Comparison of ENCODE assay signal across 13 mouse cellular contexts in genomic region chr4:119189864-119190263, GRCm38 (mm10). TPM values are rescaled to one million over a fixed set of nuclear protein-coding genes. Genes with fewer than 3 reads are reported as not detected.
DNase-seq lines count a peak whose midpoint lies in the region; ATAC-seq and TF ChIP-seq lines count a peak whose summit lies in the region.
"Had no signal": no experiment of that assay in that cellular context is flagged by ENCODE, and none has a peak within 500 bp of the region (broad histone marks: within the 10 kb centered on the region; RNA-seq: fewer than 3 reads in every experiment).

TSS of gene Ermap (minus strand) at chr4:119190011.

- no peaks in the 10 kb centered on the region for H3K9me3 ChIP-seq in heart, embryonic 10.5 days
- H3K9me3 ChIP-seq in stomach, embryonic 14.5 days (ENCODE audit: control insufficient read depth, low read depth, low read length) = no peaks in the 10 kb centered on the region
- H3K9me3 ChIP-seq in stomach, postnatal 0 days (ENCODE audit: control insufficient read depth, low read length) = no peaks in the 10 kb centered on the region
- no peaks in the 10 kb centered on the region for H3K9me3 ChIP-seq in kidney, embryonic 16.5 days (ENCODE audit: low read length)

- intact Hi-C loops in left cerebral cortex, postnatal 4 days (cut with DNase I) = no loop called here

- WGBS in heart, embryonic 10.5 days = 62% methylated on average over 6 of the region's 6 CpGs
- 68% methylated on average over 6 of the region's 6 CpGs for WGBS in stomach, embryonic 14.5 days
- WGBS in stomach, postnatal 0 days = 54% methylated on average over 6 of the region's 6 CpGs
- WGBS in kidney, embryonic 16.5 days = 80% methylated on average over 6 of the region's 6 CpGs

- no peak for TF ChIP-seq EP300 in stomach, postnatal 0 days (optimal IDR thresholded peaks at IDR 0.05)

- no peaks in the 10 kb centered on the region for H3K36me3 ChIP-seq in heart, embryonic 10.5 days
- H3K36me3 ChIP-seq in stomach, embryonic 14.5 days (ENCODE audit: control insufficient read depth, insufficient read depth, low read length) = no peaks in the 10 kb centered on the region
- no peaks in the 10 kb centered on the region for H3K36me3 ChIP-seq in stomach, postnatal 0 days (ENCODE audit: control insufficient read depth, insufficient read depth, low read length)
- H3K36me3 ChIP-seq in kidney, embryonic 16.5 days (ENCODE audit: insufficient read depth, low read length) = no peaks in the 10 kb centered on the region

- peak; percentile 68; the same call in 1 of the 2 replicates for ATAC-seq in stomach, embryonic 14.5 days (ENCODE audit: insufficient number of reproducible peaks, insufficient read depth, low FRiP score, low read depth)
- no peak for ATAC-seq in stomach, postnatal 0 days (ENCODE audit: low FRiP score, low TSS enrichment)
- ATAC-seq in megakaryocyte progenitor cell, adult 5-6 weeks (replicated peaks; ENCODE audit: poor library complexity) = peak; percentile 71
- ATAC-seq in kidney, embryonic 16.5 days (ENCODE audit: low FRiP score, low TSS enrichment) = no peak
- ATAC-seq: intestine, postnatal 0 days; midbrain, embryonic 16.5 days had no signal

- peak; percentile 90 for DNase-seq in heart, embryonic 10.5 days (ENCODE audit: low spot score)
- DNase-seq in heart, adult 11 months = no peak
- DNase-seq in stomach, postnatal 0 days (ENCODE audit: low spot score) = no peak
- no peak for DNase-seq in left cerebral cortex, postnatal 4 days
- DNase-seq in right cerebral cortex, postnatal 4 days = no peak
- DNase-seq: heart, postnatal 14 days; right cerebral cortex, adult 18-20 months had no signal

- no peak within 1 kb of the TSS for H3K9ac ChIP-seq in stomach, embryonic 14.5 days (replicated peaks; ENCODE audit: low read depth, low read length)
- H3K9ac ChIP-seq in stomach, postnatal 0 days (ENCODE audit: low read length) = no peak within 1 kb of the TSS
- H3K9ac ChIP-seq in kidney, embryonic 16.5 days (replicated peaks; ENCODE audit: low read length) = no peak within 1 kb of the TSS

- TF ChIP-seq CTCF in stomach, postnatal 0 days (IDR thresholded peaks at IDR 0.05; ENCODE audit: low read depth) = no peak

- H3K4me1 ChIP-seq in heart, embryonic 10.5 days = 0 out of 2 replicates have a peak, but pooled peaks cover 6% of the 10 kb centered on the region
- H3K4me1 ChIP-seq in stomach, embryonic 14.5 days (ENCODE audit: control insufficient read depth, insufficient read depth, low read length) = no peaks in the 10 kb centered on the region
- H3K4me1 ChIP-seq in stomach, postnatal 0 days (replicated peaks; ENCODE audit: control insufficient read depth, insufficient read depth) = no peaks in the 10 kb centered on the region
- H3K4me1 ChIP-seq in kidney, embryonic 16.5 days (ENCODE audit: insufficient read depth, low read length) = no peaks in the 10 kb centered on the region

- H3K27ac ChIP-seq in heart, embryonic 10.5 days = peak within 1 kb of the TSS; percentile 74; the same call in 1 of the 2 replicates
- H3K27ac ChIP-seq in stomach, embryonic 14.5 days (ENCODE audit: low read length) = no peak within 1 kb of the TSS
- H3K27ac ChIP-seq in stomach, postnatal 0 days (replicated peaks) = no peak within 1 kb of the TSS
- H3K27ac ChIP-seq in kidney, embryonic 16.5 days (ENCODE audit: low read length) = no peak within 1 kb of the TSS

- H3K27me3 ChIP-seq in heart, embryonic 10.5 days (ENCODE audit: insufficient read depth, poor library complexity, severe bottlenecking) = peaks cover 6% of the 10 kb centered on the region; the same call in 1 of the 2 replicates
- no peaks in the 10 kb centered on the region for H3K27me3 ChIP-seq in stomach, embryonic 14.5 days (ENCODE audit: control insufficient read depth, insufficient read depth, low read length)
- no peaks in the 10 kb centered on the region for H3K27me3 ChIP-seq in stomach, postnatal 0 days (ENCODE audit: control insufficient read depth, insufficient read depth, low read length)
- H3K27me3 ChIP-seq in kidney, embryonic 16.5 days (ENCODE audit: insufficient read depth, low read length) = no peaks in the 10 kb centered on the region

- peak within 1 kb of the TSS; percentile 37 for H3K4me3 ChIP-seq in heart, embryonic 10.5 days
- H3K4me3 ChIP-seq in stomach, embryonic 14.5 days (ENCODE audit: low read depth, low read length) = no peak within 1 kb of the TSS
- no peak within 1 kb of the TSS for H3K4me3 ChIP-seq in stomach, postnatal 0 days (ENCODE audit: low read depth, low read length)
- H3K4me3 ChIP-seq in kidney, embryonic 16.5 days (ENCODE audit: low read length) = no peak within 1 kb of the TSS

- H3K4me2 ChIP-seq in stomach, embryonic 14.5 days (replicated peaks; ENCODE audit: low read depth, low read length) = no peak within 1 kb of the TSS
- no peak within 1 kb of the TSS for H3K4me2 ChIP-seq in stomach, postnatal 0 days (replicated peaks; ENCODE audit: low read depth)
- H3K4me2 ChIP-seq in kidney, embryonic 16.5 days (replicated peaks; ENCODE audit: low read depth, low read length) = no peak within 1 kb of the TSS

RNA-seq across cellular contexts. Expression of gene Ermap, which starts in this region (rescaled TPM):
- polyA plus RNA-seq in heart, embryonic 10.5 days (2016; fragmentation: Nextera tagmentation; extraction: Ambion mirVana) = 26.6 and 31.9 TPM in 2 replicates
- polyA plus RNA-seq in stomach, embryonic 14.5 days (2014; fragmentation: Nextera tagmentation; extraction: Ambion mirVana) = 1.1 and 1.5 TPM in 2 replicates
- polyA plus RNA-seq in stomach, postnatal 0 days (2015; fragmentation: Nextera tagmentation; extraction: Ambion mirVana) = 0.40 and 0.42 TPM in 2 replicates
- total RNA-seq in megakaryocyte progenitor cell, adult 5-6 weeks (2015) = 25.4 and 48.3 TPM in 2 replicates
- total RNA-seq in megakaryocyte progenitor cell, adult 5-6 weeks (2017) = 13.3 and 34.2 TPM in 2 replicates
- 1 to 10 TPM in 1 of 2 experiments, under 1 TPM in 1; 0.40 to 1.0 TPM for total RNA-seq in left cerebral cortex, postnatal 4 days (2021)
- polyA plus RNA-seq in kidney, embryonic 16.5 days (2015; fragmentation: Nextera tagmentation; extraction: Ambion mirVana) = 1.4 and 1.8 TPM in 2 replicates
- total RNA-seq: gastrocnemius, adult 8-10 months had no signal

Comparison
In these comparisons a context has a peak if more than half of its experiments do, and no peak if none do; other contexts are left out.
1. RNA of gene Ermap (total RNA-seq): 13.3 to 48.3 TPM in megakaryocyte progenitor cell, adult 5-6 weeks; 0.40 to 1.0 TPM in left cerebral cortex, postnatal 4 days; every median in the first group is over 4 times any median in the second.
2. ATAC-seq: peak in stomach, embryonic 14.5 days (single experiment) and megakaryocyte progenitor cell, adult 5-6 weeks (single experiment); none in stomach, postnatal 0 days (single experiment) and kidney, embryonic 16.5 days (single experiment).